In the genomic region with DNA sequence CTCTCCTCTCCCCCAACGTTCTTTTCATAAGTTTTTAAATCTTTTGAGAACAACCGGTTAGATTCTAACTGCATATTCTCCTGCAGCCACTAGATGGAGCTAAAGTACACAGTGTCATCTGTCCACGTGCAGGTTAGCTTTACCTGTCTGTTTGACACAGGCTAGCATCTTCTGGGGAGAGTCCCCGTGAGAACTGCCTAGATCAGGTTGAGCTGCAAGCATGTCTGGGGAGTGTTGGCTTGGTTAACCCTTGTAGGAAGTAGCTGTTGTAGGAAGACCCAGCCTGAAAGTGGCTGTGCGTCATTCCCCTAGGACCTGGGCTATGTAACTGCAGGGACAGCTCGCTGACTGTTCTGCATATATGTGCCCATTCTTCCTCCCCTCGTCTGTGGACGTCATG, we compare ENCODE assay signal across 8 mouse cellular contexts.
A peak's percentile ranks its signal among the peaks of the same experiment; 100 is the strongest.
DNase-seq lines count a peak whose midpoint lies in the region; ATAC-seq and TF ChIP-seq lines count a peak whose summit lies in the region.

No protein-coding gene starts in this region.

- TF ChIP-seq CTCF in CH12.LX (conservative IDR thresholded peaks at IDR 0.05 in 1 of 2, IDR thresholded peaks at IDR 0.05 in 1 of 2; ENCODE audit: low read depth in 2 of 2, low read length in 2 of 2), result peak; percentile 86 to 93
- peak; percentile 85 for TF ChIP-seq CTCF in lung, postnatal 0 days (IDR thresholded peaks at IDR 0.05)
- TF ChIP-seq CTCF in olfactory bulb, adult 2 months (IDR thresholded peaks at IDR 0.05; ENCODE audit: insufficient read depth, low read depth, low read length), result peak; percentile 36; the same call in 1 of the 2 replicates

- H3K4me3 ChIP-seq in hindbrain, embryonic 10.5 days, result no peak overlapping the region
- no peak overlapping the region for H3K4me3 ChIP-seq in hindbrain, embryonic 16.5 days (ENCODE audit: low read length)
- H3K4me3 ChIP-seq in CH12.LX (replicated peaks in 1 of 3; ENCODE audit: low read depth in 2 of 3, low read length in 2 of 3, poor library complexity in 1 of 3), result no peak overlapping the region
- no peak overlapping the region for H3K4me3 ChIP-seq in lung, postnatal 0 days (ENCODE audit: low read depth, low read length)
- H3K4me3 ChIP-seq in olfactory bulb, adult 2 months (ENCODE audit: insufficient read depth, low read depth, low read length), result no peak overlapping the region

- TF ChIP-seq POLR2A in CH12.LX (IDR thresholded peaks at IDR 0.05; ENCODE audit: low read depth, low read length), result no peak
- TF ChIP-seq POLR2A in olfactory bulb, adult 2 months (IDR thresholded peaks at IDR 0.05; ENCODE audit: insufficient read depth, low read depth, low read length), result no peak

- in situ Hi-C loops in CH12.LX (cut with MboI; ENCODE audit: low pct_ligation_motif_present, low pct_unique_long_range_greater_than_20kb, low sequenced_read_pairs), result loop anchor here (5.0 to 10.0 kb wide), 3 partner anchors 374 to 844 kb away; a partner anchor contains a TSS

- dilution Hi-C loops in CH12.LX (cut with MboI; ENCODE audit: extremely low pct_ligation_motif_present, extremely low pct_unique_long_range_greater_than_20kb, low sequenced_read_pairs), result no loop called here

- DNase-seq in hindbrain, embryonic 10.5 days (ENCODE audit: low spot score), result peak; percentile 8
- peak; percentile 48 for DNase-seq in CH12.LX (ENCODE audit: extremely low read depth)
- peak; percentile 28 for DNase-seq in cerebellum, adult 11 months
- DNase-seq in forelimb bud, embryonic 11.5 days (ENCODE audit: low read depth, low spot score), result peak; percentile 31
- DNase-seq in lung, postnatal 0 days (ENCODE audit: low spot score), result peak; percentile 76
- no peak for DNase-seq in heart, adult 11 months

- H3K79me2 ChIP-seq in CH12.LX (replicated peaks; ENCODE audit: control insufficient read depth, extremely low read depth, insufficient read depth, poor library complexity, severe bottlenecking), result no peaks in the 10 kb centered on the region

- H3K9me3 ChIP-seq in hindbrain, embryonic 10.5 days, result no peaks in the 10 kb centered on the region
- no peaks in the 10 kb centered on the region for H3K9me3 ChIP-seq in hindbrain, embryonic 16.5 days (ENCODE audit: control insufficient read depth, low read length)
- H3K9me3 ChIP-seq in CH12.LX (replicated peaks; ENCODE audit: low read length), result peaks cover 2% of the 10 kb centered on the region
- H3K9me3 ChIP-seq in lung, postnatal 0 days (ENCODE audit: low read length), result no peaks in the 10 kb centered on the region

- H3K9ac ChIP-seq in hindbrain, embryonic 16.5 days (ENCODE audit: low read depth, low read length), result no peak overlapping the region
- no peak overlapping the region for H3K9ac ChIP-seq in CH12.LX (ENCODE audit: insufficient read depth, low read depth)
- H3K9ac ChIP-seq in lung, postnatal 0 days (replicated peaks; ENCODE audit: low read depth), result no peak overlapping the region

- no peak for ATAC-seq in hindbrain, embryonic 16.5 days
- no peak for ATAC-seq in lung, postnatal 0 days

- 0 out of 2 replicates have a peak, but pooled peaks cover 4% of the 10 kb centered on the region for H3K4me1 ChIP-seq in hindbrain, embryonic 10.5 days (replicated peaks)
- H3K4me1 ChIP-seq in hindbrain, embryonic 16.5 days (ENCODE audit: control insufficient read depth, insufficient read depth, low read depth, low read length), result no peaks in the 10 kb centered on the region
- H3K4me1 ChIP-seq in CH12.LX (ENCODE audit: control insufficient read depth in 1 of 2, insufficient read depth in 2 of 2), result peaks cover 3 to 19% of the 10 kb centered on the region in 2 experiments
- no peaks in the 10 kb centered on the region for H3K4me1 ChIP-seq in lung, postnatal 0 days (ENCODE audit: insufficient read depth, low read depth, low read length)
- no peaks in the 10 kb centered on the region for H3K4me1 ChIP-seq in olfactory bulb, adult 2 months (ENCODE audit: control insufficient read depth, insufficient read depth, low read length)

- no peak overlapping the region for H3K27ac ChIP-seq in hindbrain, embryonic 10.5 days
- H3K27ac ChIP-seq in hindbrain, embryonic 16.5 days (ENCODE audit: low read depth, low read length), result no peak overlapping the region
- H3K27ac ChIP-seq in CH12.LX (ENCODE audit: insufficient read depth, low read depth), result no peak overlapping the region
- H3K27ac ChIP-seq in lung, postnatal 0 days (ENCODE audit: low read length), result no peak overlapping the region
- no peak overlapping the region for H3K27ac ChIP-seq in olfactory bulb, adult 2 months (ENCODE audit: insufficient read depth, low read depth, low read length)

- peak; percentile 87 for TF ChIP-seq RAD21 in CH12.LX (IDR thresholded peaks at IDR 0.05; ENCODE audit: low read depth, low read length)

- no peak overlapping the region for H3K4me2 ChIP-seq in hindbrain, embryonic 16.5 days (ENCODE audit: low read length)
- H3K4me2 ChIP-seq in CH12.LX (ENCODE audit: insufficient read depth, low read depth, poor library complexity, severe bottlenecking), result 0 out of 2 replicates have a peak overlapping the region, but pooled peaks have one; percentile 38
- H3K4me2 ChIP-seq in lung, postnatal 0 days (replicated peaks; ENCODE audit: low read depth, low read length), result no peak overlapping the region

- H3K36me3 ChIP-seq in hindbrain, embryonic 10.5 days, result no peaks in the 10 kb centered on the region
- no peaks in the 10 kb centered on the region for H3K36me3 ChIP-seq in hindbrain, embryonic 16.5 days (ENCODE audit: control insufficient read depth, insufficient read depth, low read length)
- H3K36me3 ChIP-seq in CH12.LX (replicated peaks in 1 of 2; ENCODE audit: control insufficient read depth in 1 of 2, insufficient read depth in 1 of 2, low read length in 1 of 2), result no peaks in the 10 kb centered on the region
- no peaks in the 10 kb centered on the region for H3K36me3 ChIP-seq in lung, postnatal 0 days (ENCODE audit: insufficient read depth, low read length)

- TF ChIP-seq EP300 in CH12.LX (IDR thresholded peaks at IDR 0.05; ENCODE audit: low read length), result no peak
- TF ChIP-seq EP300 in lung, postnatal 0 days (IDR thresholded peaks at IDR 0.05), result no peak

- WGBS in hindbrain, embryonic 10.5 days, result 34% methylated on average over 8 of the region's 8 CpGs
- 29% methylated on average over 8 of the region's 8 CpGs for WGBS in hindbrain, embryonic 16.5 days
- WGBS in lung, postnatal 0 days, result 26% methylated on average over 8 of the region's 8 CpGs
- WGBS in olfactory bulb, adult 2 months, result 33% methylated on average over 8 of the region's 8 CpGs

- peaks cover 3% of the 10 kb centered on the region; the same call in 1 of the 2 replicates for H3K27me3 ChIP-seq in hindbrain, embryonic 10.5 days (ENCODE audit: insufficient read depth, poor library complexity, severe bottlenecking)
- H3K27me3 ChIP-seq in hindbrain, embryonic 16.5 days (replicated peaks; ENCODE audit: control insufficient read depth, insufficient read depth, low read length), result no peaks in the 10 kb centered on the region; the same call in 1 of the 2 replicates
- H3K27me3 ChIP-seq in CH12.LX (replicated peaks), result no peaks in the 10 kb centered on the region
- H3K27me3 ChIP-seq in lung, postnatal 0 days (replicated peaks; ENCODE audit: insufficient read depth, low read length), result no peaks in the 10 kb centered on the region

TF ChIP-seq in CH12.LX, 34 proteins besides CTCF, POLR2A, EP300 and RAD21 (continues in another document):
- TF ChIP-seq SIN3A (IDR thresholded peaks at IDR 0.05; ENCODE audit: low read length) (no peak), USF2 (conservative IDR thresholded peaks at IDR 0.05; ENCODE audit: low read depth, low read length) (peak; percentile 18; the same call in 1 of the 2 replicates), E2F4 (IDR thresholded peaks at IDR 0.05; ENCODE audit: insufficient replicate concordance, low read depth, low read length) (no peak), TBP (conservative IDR thresholded peaks at IDR 0.05; ENCODE audit: low read depth, low read length) (no peak), MAX (IDR thresholded peaks at IDR 0.05; ENCODE audit: low read length) (peak; percentile 93), ETS1 (conservative IDR thresholded peaks at IDR 0.05; ENCODE audit: low read depth, low read length) (no peak), CHD2 (IDR thresholded peaks at IDR 0.05; ENCODE audit: low read length) (no peak), USF1 (IDR thresholded peaks at IDR 0.05; ENCODE audit: low read depth, low read length) (peak; percentile 29; the same call in 1 of the 2 replicates), ZMIZ1 (IDR thresholded peaks at IDR 0.05; ENCODE audit: low read depth, low read length) (no peak), SMC3 (IDR thresholded peaks at IDR 0.05; ENCODE audit: low read depth, low read length) (peak; percentile 81), RCOR1 (conservative IDR thresholded peaks at IDR 0.05; ENCODE audit: low read depth, low read length) (peak; percentile 50; the same call in 1 of the 2 replicates), JUND (conservative IDR thresholded peaks at IDR 0.05; ENCODE audit: low read depth, low read length) (0 out of 2 replicates have a peak, but pooled peaks have one; percentile 21), ZC3H11A (IDR thresholded peaks at IDR 0.05; ENCODE audit: low read depth, low read length) (peak; percentile 46), TCF12 (IDR thresholded peaks at IDR 0.05; ENCODE audit: low read depth, low read length) (no peak), PAX5 (IDR thresholded peaks at IDR 0.05; ENCODE audit: low read length) (no peak), CHD1 (IDR thresholded peaks at IDR 0.05; ENCODE audit: low read depth, low read length) (no peak), BHLHE40 (IDR thresholded peaks at IDR 0.05; ENCODE audit: low read depth, low read length) (peak; percentile 92), JUN (IDR thresholded peaks at IDR 0.05; ENCODE audit: insufficient read depth, low read depth, low read length) (no peak), IRF4 (IDR thresholded peaks at IDR 0.05; ENCODE audit: low read depth, low read length) (peak; percentile 28; the same call in 1 of the 2 replicates), NELFE (IDR thresholded peaks at IDR 0.05; ENCODE audit: low read depth, low read length) (no peak; the same call in 1 of the 2 replicates), MAZ (IDR thresholded peaks at IDR 0.05; ENCODE audit: low read depth, low read length) (no peak), ELF1 (IDR thresholded peaks at IDR 0.05; ENCODE audit: low read depth, low read length) (no peak), KAT2A (IDR thresholded peaks at IDR 0.05; ENCODE audit: insufficient replicate concordance, low read length) (no peak), MEF2A (IDR thresholded peaks at IDR 0.05; ENCODE audit: borderline replicate concordance, low read depth, low read length) (no peak), MXI1 (IDR thresholded peaks at IDR 0.05; ENCODE audit: low read depth, low read length) (peak; percentile 82), NRF1 (IDR thresholded peaks at IDR 0.05; ENCODE audit: low read depth, low read length) (no peak), ZNF384 (IDR thresholded peaks at IDR 0.05; ENCODE audit: low read depth, low read length) (no peak), MYC (IDR thresholded peaks at IDR 0.05; ENCODE audit: low read depth, low read length) (peak; percentile 98), HCFC1 (IDR thresholded peaks at IDR 0.05; ENCODE audit: low read depth, low read length) (no peak)

Comparison
In these comparisons a context has a peak if more than half of its experiments do, and no peak if none do; other contexts are left out.
1. CTCF ChIP-seq: peak in every context shown above with its lines; median percentile 90 in CH12.LX; 85 in lung, postnatal 0 days; 36 in olfactory bulb, adult 2 months.